Mouse (Mus musculus) embryo, embryonic 10.5 days (tissue): ENCODE measurements around the gene Klf14.
A peak's percentile ranks its signal among the peaks of the same experiment; 100 is the strongest.

Experiments
- DNase-seq: peaks from one replicate; pipeline ENCODE4 v3.0.0-alpha.2; 2015; ENCODE audit warnings: low spot score

Gene Klf14

DNA sequence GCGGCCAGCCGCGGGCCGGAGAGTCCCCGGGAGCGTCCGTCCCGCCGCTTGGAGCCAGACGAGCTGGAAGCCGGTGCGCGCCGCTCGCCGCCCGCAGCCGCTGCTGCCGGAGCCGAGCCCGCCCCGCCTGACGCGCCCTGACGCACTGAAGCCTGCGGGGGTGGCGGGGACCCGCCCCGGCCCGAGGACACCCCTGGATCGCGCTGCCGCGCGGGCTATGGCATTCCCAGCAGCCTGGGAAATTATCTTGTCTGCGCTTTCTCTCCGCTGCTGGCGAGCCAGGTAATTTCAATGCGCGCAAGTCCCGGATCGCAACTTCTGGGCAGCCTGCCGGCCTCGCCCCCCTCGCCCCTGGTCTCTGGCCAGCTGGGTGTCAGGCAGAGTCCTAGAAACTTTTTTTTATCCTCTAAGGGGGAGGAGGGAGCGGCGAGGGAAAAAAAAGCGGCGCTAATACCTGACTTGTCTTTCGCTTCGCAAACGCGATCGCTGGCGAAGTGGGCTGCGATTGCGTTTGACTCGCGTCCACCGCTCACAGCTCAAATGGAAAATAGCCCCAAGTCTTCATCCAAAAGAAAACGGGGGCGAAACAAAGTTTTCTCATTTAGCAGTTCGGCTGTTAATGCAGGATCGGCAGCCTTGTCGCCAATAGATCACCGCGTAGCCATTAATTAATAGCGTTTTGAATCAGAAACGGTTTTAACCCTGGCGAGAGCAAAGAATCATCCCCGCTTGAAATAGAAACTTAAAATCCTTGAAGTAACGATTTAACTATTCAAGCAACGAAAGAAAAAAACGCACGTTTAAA lies at the start of gene Klf14:
TSS of gene Klf14 (minus strand) at position 343 of the 805 bp plus-strand sequence.
- DNase-seq: peak; percentile 77

GRCm38 (mm10) chr6:31006111-31006600 lies 47.3 kb upstream of the Klf14 start:
- no peak for DNase-seq

DNA sequence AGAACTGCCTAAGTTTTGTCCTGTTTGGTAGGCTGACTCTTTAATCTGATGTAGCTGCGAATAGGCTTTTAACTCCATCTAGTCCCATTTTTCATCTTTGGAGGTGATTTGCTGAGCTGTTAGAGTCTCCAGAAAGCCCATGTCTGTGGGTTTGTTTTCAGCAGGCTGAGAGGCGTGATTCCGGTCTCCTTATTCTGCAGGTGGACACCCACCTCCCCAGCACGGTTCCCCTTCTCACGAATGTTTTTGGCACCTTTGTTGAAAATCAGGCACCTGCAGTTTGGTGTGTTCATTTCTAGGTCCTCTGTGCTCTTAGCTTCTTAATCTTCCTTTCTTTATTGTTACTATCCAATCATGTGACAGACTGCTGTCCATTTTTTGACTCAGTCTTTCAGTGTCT lies 27.5 kb upstream of the Klf14 start:
- no peak for DNase-seq

DNA sequence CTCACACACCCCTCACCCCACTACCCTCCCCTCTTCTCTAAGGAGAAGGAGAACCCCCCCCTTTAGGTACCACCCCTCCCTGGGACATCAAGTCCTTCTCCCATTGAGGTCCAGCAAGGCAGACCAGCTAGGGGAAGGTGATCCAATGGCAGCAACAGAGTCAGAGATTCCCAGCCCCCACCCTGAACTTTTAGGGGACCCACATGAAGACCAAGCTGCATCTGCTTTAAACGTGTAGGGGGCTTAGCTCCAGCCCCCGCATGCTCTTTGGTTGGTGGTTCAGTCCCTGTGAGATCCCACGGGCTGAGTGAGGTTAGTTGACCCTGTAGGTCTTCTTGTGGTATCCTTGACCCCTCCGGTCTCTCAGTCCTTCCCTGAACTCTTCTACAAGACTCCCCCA lies 24.1 kb upstream of the Klf14 start:
- DNase-seq: no peak

GRCm38 (mm10) chr6:30982372-30982980 lies 23.6 kb upstream of the Klf14 start:
- peak; percentile 54 for DNase-seq

- no peak for DNase-seq
Observed at GRCm38 (mm10) chr6:30981351-30981750, 22.5 kb upstream of the Klf14 start.

GRCm38 (mm10) chr6:30978615-30979014 lies 19.7 kb upstream of the Klf14 start:
- no peak for DNase-seq

DNA sequence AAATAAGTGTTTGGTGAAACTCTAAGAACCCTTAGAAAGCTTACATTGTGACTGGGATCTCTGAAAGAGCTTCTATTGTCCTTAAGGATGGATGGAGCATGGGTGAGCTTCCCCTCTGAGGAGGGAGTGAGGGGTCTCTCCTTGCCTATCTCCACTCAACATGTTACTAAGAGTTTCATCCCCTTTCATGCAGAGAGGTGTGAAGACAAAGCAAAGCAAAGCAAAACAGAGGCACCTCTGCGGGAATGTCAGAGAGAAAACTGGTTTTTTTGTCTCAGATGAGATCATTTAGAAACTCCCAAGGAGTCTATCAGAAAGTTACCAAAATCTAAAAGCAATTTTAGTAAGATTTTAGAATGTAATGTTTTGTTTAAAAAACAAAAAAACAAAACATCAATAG lies 13.2 kb upstream of the Klf14 start:
- DNase-seq: no peak

DNA sequence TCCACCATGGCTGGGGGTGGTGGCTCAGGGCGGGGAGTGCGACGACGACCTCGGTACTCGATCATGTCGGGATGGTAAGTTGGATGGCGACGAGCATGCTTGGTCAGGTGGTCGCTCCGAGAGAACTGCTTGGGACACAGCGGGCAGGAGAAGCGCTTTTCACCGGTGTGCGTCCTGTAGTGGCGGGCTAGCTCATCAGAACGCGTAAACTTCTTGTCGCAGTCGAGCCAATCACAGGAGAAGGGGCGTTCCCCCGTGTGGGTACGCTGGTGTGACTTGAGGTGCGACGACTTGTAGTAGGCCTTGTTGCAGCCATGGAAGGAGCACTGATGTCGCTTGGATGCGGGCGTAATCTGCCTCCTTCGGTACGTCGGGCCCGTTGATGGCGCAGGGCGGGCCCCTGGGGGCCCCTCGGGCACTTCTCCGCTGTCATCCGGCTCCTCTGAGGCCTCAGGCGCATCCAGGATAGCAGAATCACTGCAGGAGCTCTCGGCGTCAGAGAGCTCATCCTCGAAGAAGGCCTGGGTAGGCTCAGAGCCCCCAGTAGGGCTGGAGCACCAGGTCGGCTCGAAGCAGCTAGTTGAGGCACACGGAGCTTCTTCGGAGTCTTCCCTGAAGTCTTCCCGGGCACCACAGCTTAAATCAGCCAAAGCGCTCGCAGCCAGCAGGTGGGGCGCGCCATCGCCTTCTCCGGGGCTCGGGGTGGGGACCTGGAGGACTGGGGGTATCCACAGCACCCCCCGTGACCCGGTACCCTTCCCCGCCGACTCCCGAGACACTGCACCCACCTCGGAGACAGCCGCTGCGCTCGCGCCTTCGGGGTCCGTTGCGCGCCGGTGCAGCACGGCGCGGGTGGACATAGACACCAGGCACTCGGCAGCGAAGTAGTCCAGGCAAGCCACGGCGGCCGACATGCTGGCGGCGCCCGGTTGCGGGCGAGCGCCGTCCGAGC lies 818 bp downstream of the Klf14 start:
- peak; percentile 53 for DNase-seq

DNA sequence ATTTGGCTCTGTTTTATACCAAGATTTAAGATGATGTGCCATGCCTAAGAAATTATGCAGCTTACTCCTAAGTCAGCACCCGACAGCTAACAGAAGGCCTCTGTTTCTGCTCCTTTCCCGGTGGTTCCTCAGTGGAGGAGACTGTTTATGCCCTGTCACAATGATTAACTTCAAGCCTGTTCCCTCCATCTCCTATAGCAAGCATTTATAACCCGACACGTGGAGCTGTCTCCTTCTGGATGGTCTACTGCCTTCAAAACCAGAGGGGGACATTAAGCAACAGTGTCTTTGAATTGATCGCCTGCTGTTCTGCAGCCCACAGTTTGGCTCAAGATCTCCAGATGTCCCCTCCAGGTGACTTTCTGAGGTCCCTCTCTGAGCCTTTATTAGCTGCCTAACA lies 19.6 kb downstream of the Klf14 start:
- DNase-seq: peak; percentile 33

DNA sequence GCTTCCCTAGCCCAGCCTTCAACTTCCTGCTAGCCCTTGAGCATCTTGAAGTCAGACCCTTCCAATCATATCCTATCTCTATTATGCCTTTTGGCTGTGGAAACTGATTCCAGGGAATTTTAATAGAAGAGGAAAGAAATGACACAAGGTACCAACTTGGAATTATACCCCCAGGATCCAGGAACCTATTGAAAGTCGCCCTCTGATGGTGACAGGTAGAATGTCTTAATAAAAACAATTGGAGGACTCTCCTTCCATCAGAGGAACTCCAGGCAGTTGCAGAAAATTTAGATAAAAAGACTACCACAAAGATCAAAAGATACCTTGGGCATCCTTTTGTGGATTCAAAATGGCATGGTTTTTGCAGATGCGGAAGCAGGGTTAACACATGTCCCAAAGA lies 36.1 kb downstream of the Klf14 start:
- DNase-seq: peak; percentile 45

DNA sequence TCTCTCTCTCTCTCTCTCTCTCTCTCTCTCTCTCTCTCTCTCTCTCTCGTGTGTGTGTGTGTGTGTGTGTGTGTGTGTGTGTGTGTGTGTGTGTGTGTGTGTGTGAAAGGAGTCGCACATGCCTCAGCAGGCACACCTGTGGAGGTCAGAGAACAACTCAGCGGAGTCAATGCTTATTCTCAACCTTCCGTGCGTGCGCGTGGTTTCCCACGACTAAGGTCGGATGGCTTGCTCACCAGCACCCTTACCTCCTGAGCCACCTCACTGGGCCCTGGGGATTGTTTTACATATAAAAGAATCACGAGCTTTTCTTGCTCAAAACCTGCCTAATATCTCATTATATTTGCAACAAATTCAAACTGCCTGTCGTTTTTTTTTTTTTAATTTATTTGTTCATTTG lies 37.1 kb downstream of the Klf14 start:
- DNase-seq: no peak

DNA sequence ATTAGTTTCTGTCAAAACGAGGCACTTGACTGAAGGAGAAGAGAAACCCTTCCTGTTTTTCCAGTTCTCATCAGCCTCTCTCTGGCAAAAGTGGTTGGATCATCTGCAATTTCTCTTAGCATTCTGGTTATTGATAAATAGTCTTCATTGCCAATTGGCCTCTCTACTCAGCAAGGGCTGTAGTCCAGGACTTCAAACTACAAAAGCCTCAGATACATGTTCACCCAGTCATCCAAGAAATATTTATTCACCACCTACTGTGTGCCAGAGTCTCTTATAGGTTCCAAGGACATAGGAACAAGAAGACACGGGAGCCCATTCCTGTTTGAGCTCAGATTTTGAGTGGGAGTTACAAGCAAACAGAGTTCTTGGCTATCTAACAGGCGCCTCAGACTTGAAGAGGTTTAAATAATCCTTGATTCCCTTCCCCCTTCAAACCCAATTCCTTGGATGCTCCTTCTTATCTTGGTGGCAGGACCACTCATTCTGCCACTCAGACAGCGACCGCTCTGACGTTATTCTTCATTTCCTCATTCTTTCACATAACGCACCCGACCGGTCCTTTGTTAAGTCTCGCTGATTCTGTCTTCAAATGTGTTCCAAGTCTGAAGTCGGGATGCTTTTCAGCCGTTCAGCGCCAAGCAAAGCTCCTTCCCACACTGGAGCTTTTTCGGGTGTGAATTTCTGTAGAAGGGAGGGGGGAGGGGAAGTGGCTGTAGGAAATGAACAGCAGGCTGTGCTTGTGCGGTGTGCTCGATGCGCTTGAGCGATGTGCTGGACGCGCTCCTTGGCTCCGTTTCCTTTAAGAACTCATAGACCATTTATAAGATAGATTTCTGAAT lies 37.8 kb downstream of the Klf14 start:
- DNase-seq: peak; percentile 55

DNA sequence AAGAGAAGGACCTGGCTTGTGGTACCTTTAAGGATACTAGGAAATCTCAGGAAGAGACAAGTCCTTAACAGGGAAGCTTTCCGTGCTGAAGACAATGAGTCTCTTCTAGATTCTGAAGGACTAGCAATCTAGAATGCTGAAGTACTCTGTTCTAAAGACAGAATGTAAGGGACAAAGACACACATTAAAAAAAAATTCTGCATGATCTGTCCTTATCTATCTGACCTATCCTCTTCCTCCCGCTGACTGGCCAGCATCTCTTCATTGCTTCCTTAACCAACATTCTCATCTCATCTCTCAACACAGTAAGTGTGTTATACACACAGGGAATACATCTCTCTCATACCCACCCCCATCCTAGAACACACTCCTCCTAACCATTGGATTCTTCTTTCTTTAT lies 43.4 kb downstream of the Klf14 start, which contains the start of gene Tsga13:
TSS of gene Tsga13 (minus strand) at position 101 of the 400 bp plus-strand sequence.
- DNase-seq: no peak

DNA sequence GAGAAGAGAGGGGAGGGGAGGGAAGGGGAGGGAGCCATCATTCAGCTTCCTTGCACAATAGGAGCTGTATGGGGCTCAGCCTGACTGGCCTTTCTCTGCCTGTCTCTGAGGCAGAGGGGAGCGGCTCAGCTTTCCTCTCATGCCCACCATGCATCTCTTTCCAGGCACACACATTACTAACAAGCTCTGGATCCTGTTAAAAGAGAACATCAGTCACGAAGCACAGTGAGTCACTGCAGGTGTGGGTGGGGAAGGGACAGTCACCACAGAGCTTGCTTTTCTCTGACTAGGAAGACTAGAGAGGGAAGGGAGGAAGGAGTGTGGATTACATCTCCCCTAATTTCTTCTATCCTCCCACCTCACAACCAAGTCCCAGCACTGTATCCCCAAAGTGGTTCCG lies 50.9 kb downstream of the Klf14 start:
- DNase-seq: no peak
